Mouse (Mus musculus) brain, adult 2 months (tissue): ENCODE measurements around the gene Chek1.
A peak's percentile ranks its signal among the peaks of the same experiment; 100 is the strongest.

Source experiments
- DNase-seq: peaks from one replicate; pipeline ENCODE4 v3.0.0; 2011; ENCODE audit warnings: low read depth, low spot score

Gene Chek1

GRCm38 (mm10) chr9:36727034-36727755 lies at the start of gene Chek1:
Chek1 (minus strand) TSS chr9:36727065.
- DNase-seq, result peak; percentile 22

DNA sequence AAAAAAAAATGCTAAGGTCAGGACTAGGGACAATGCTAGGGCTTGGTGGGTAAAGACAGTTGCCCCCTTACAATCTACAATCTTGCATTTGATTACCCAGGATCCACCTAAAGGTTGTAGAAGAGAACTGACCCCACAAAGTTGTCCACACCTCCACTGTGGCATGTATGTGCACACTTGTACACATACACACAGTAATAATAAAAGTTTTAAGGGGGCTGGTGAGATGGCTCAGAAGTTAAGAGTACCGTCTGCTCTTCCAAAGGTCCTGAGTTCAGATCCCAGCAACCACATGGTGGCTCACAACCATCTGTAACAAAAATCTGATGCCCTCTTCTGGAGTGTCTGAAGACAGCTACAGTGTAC lies 42.2 kb upstream of the Chek1 start:
- no peak for DNase-seq

DNA sequence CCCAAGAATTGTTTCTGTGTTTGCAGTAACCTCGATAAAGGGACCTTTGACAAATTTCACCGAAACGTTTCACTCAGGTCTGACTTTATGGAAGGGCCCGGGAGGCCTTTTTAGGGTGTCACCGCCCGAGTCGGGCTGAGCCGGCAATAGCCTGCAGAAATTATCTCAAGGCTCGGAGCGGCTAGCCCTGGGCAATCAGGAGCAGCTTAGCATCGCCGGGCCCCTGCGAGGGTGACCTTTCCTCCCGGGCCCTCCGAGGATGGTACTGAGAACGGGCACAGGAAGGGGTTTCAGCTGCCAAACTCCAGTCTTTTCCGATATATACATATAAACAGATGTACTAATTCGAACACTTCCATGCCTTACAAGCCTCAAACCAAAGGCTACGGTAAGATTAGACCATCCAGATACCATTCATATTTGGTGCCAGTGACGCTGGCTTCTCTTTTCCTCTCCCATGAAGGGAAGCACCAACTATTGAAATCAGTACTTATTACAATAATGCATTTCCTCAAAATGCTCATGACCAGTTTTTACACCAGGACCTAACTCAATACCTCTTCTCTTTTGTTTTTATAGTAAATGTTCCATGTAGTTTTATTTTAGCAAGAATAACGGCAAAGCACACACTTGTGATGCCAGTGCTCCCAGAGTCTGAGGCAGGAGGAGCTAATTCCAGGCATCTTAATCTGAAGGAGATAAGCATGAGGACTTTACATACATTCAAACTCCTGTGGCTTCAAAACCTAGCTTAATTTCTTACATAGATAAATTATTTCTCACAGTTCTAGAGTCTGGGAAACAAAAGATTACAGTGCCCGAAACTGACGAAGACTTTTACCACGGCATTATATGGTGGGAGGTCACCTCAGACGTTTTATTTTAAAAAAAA lies 41.5 kb upstream of the Chek1 start:
- DNase-seq, result peak; percentile 17

DNA sequence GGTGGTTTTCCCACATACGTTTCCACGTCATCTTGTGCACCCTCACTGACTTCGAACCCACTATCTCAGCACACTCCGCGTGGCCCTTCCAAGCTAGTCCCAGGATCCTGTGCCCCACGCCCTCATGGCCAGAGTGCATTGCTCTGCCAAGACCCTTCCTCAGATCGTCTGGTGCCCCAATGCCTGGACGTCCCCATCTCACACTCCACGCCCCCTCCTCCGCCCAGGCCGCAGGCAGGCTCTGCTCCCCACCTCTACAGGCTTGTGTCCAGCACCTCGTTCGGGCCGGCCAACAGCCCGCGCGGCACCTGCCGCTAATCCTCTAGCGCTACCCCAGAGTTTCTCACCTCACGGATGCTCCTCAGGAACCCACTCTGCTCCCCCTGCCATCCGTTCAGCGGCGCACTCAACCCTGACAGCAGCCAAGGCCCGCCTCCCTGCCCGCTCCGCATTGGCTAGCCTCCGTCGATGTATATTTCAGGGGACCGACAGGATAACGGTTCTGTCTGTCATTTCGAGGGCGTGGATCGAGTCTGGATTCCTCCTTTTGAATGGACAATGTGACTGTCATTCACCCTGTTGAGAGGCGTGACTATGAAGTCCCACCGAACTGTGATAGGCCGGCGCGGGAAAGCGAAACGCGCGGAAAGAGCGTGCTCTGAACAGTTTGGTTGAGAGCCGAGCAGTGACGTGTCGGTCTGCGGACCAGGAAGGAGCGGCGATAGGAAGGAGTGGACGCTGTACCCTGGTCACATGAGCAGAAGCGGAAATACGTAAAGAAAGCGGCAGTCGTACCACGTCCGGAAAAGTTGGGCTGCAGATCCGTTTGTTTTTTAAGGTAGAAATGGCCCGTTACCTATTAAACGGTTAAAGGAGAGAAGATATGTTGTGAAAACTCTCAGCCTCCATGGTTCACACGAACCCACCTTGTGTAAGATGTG lies 40.6 kb upstream of the Chek1 start, which contains the start of gene Stt3a:
Stt3a (minus strand) TSS at position 477 of the 941 bp plus-strand sequence.
- DNase-seq, result peak; percentile 100

- DNase-seq, result no peak
These were observed 37.5 kb upstream of the Chek1 start for GRCm38 (mm10) chr9:36764378-36764777.

DNA sequence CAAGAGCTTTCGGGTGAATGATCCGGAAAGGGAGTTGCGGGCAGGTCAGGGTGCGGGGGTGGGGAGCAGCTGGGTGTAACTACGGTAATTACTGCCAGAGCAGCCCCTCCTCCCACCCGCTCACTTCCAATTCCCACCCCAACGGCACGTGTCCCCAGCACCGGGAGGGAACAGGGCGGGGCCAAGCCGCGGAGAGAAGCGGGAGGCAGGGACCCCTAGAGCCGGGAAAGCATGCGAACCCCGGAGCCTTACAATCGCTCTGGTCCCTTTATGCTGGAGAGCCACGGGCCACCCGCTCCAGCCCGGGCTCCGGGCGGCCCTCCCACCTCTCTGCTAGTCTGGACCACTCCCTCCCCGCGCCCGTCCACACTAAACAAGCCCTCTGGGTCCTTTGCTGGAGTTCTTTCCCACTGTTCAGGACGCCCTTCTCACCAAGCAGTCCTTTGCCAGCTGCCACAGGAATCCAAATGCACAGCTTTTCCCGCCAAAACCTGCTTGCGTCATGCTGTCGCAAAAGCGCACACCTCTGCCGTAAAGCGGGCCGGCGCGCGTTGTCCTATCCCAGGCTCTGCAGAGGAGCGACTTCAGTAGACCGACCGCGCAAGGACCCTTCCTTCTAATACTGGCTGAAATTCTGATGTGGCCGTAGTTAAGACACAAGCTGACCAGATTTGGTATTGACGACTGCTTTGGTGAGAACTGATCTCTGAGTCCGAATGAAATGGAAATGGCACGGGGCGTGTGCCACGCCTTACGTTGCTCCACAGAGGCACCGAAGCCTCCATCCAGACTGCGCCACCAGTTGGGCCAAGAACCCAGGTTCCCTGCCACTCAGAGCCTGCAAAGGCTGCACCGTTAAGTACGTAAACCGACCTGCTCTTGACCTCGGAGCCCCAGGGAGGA lies 483 bp downstream of the Chek1 start:
- peak; percentile 96 for DNase-seq

- peak; percentile 43 for DNase-seq
These were observed 10.2 kb downstream of the Chek1 start for GRCm38 (mm10) chr9:36716624-36717023.

GRCm38 (mm10) chr9:36707304-36707703 lies 19.6 kb downstream of the Chek1 start:
- no peak for DNase-seq

GRCm38 (mm10) chr9:36705923-36706322 lies 20.9 kb downstream of the Chek1 start:
- DNase-seq, result no peak

GRCm38 (mm10) chr9:36694276-36694675 lies 32.6 kb downstream of the Chek1 start:
- DNase-seq, result no peak

GRCm38 (mm10) chr9:36692920-36693319 lies 33.9 kb downstream of the Chek1 start, which contains the start of gene Acrv1:
Acrv1 (plus strand) TSS chr9:36693220.
- DNase-seq, result no peak

DNA sequence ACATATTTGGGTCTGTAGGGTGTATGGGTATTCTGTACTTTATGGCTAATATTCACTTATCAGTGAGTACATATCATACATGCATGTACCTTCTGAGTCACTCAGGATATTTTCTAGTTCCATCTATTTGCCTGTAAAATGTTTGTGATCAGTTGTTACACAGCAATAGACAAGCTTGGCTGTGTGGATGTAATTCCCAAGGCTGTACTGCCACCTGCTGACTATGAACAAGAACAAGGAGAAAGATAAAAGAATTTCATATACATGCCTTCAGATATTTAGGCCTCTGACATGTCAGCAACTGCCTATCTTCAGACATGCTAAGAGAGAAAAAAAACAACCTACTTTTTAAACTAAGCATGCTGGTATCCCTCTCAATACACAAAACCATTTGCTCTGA lies 39.5 kb downstream of the Chek1 start:
- peak; percentile 60 for DNase-seq

GRCm38 (mm10) chr9:36681424-36681823 lies 45.4 kb downstream of the Chek1 start:
- no peak for DNase-seq
